ENCODE assay signal across 8 mouse cellular contexts in the genomic region with DNA sequence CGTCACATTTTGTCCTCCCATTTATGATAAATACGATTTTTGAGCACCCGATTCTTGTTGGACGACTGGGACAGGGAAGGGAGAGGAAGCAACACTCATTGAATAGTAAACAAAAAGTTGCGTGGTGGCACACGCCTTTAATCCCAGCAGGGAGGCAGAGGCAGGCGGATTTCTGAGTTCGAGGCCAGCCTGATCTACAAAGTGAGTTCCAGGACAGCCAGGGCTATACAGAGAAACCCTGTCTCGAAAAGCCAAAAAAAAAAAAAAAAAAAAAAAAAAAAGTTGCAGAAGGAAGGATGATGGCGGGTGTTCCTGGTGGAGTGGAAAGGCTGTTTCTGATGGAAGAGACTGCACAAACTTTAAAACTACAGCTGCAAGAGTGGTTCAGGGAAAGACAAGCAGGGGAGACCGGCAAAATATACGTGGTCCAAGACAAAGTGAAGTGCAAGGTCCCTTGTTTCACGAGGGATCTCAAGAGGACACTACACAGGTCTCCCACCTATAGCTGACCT. TPM values are rescaled to one million over a fixed set of nuclear protein-coding genes. Genes with fewer than 3 reads are reported as not detected.
DNase-seq lines count a peak whose midpoint lies in the region; ATAC-seq and TF ChIP-seq lines count a peak whose summit lies in the region.

No protein-coding gene starts in this region.

- H3K27me3 ChIP-seq in embryonic facial prominence, embryonic 13.5 days = no peaks in the 10 kb centered on the region; the same call in 1 of the 2 replicates
- H3K27me3 ChIP-seq in intestine, postnatal 0 days (replicated peaks; ENCODE audit: control insufficient read depth, insufficient read depth, low read length) = no peaks in the 10 kb centered on the region
- H3K27me3 ChIP-seq in neural tube, embryonic 12.5 days (replicated peaks) = no peaks in the 10 kb centered on the region

- H3K27ac ChIP-seq in layer of hippocampus, adult 2 months = peak overlapping the region; percentile 40
- H3K27ac ChIP-seq in embryonic facial prominence, embryonic 13.5 days = no peak overlapping the region
- H3K27ac ChIP-seq in intestine, postnatal 0 days (ENCODE audit: low read depth, low read length) = peak overlapping the region; percentile 60; the same call in 1 of the 2 replicates
- no peak overlapping the region for H3K27ac ChIP-seq in neural tube, embryonic 12.5 days

- no peak for TF ChIP-seq CTCF in layer of hippocampus, adult 2 months (conservative IDR thresholded peaks at IDR 0.05)
- TF ChIP-seq CTCF in intestine, postnatal 0 days (IDR thresholded peaks at IDR 0.05; ENCODE audit: low read depth) = no peak

- ATAC-seq in embryonic facial prominence, embryonic 13.5 days (ENCODE audit: insufficient number of reproducible peaks, insufficient read depth, low FRiP score, low TSS enrichment, low read depth) = no peak
- peak; percentile 3; the same call in 1 of the 2 replicates for ATAC-seq in intestine, postnatal 0 days
- peak; percentile 38; the same call in 1 of the 2 replicates for ATAC-seq in neural tube, embryonic 12.5 days (ENCODE audit: low FRiP score, low read depth)

- WGBS in embryonic facial prominence, embryonic 13.5 days = 31% methylated on average over 13 of the region's 13 CpGs
- 25% methylated on average over 12 of the region's 13 CpGs for WGBS in intestine, postnatal 0 days
- WGBS in neural tube, embryonic 12.5 days = 34% methylated on average over 13 of the region's 13 CpGs

- H3K4me2 ChIP-seq in embryonic facial prominence, embryonic 13.5 days = peak overlapping the region; percentile 92
- H3K4me2 ChIP-seq in intestine, postnatal 0 days (replicated peaks; ENCODE audit: low read depth) = peak overlapping the region; percentile 42
- peak overlapping the region; percentile 97 for H3K4me2 ChIP-seq in neural tube, embryonic 12.5 days (replicated peaks)

- peak overlapping the region; percentile 73 for H3K4me3 ChIP-seq in layer of hippocampus, adult 2 months
- H3K4me3 ChIP-seq in embryonic facial prominence, embryonic 13.5 days = peak overlapping the region; percentile 77
- H3K4me3 ChIP-seq in intestine, postnatal 0 days (ENCODE audit: low read depth, low read length) = peak overlapping the region; percentile 24; the same call in 1 of the 2 replicates
- 0 out of 2 replicates have a peak overlapping the region, but pooled peaks have one; percentile 68 for H3K4me3 ChIP-seq in neural tube, embryonic 12.5 days

- DNase-seq in layer of hippocampus, adult 2 months (ENCODE audit: low spot score in 2 of 2) = no peak
- DNase-seq in layer of hippocampus, postnatal 10 days (ENCODE audit: low spot score in 2 of 2) = no peak
- DNase-seq in layer of hippocampus, adult 9-11 months = no peak
- DNase-seq in layer of hippocampus, postnatal 25 days (ENCODE audit: extremely low spot score in 1 of 2, low spot score in 1 of 2) = no peak
- DNase-seq in gastrocnemius, postnatal 10 days = no peak

- peak overlapping the region; percentile 58 for H3K9ac ChIP-seq in embryonic facial prominence, embryonic 13.5 days
- no peak overlapping the region for H3K9ac ChIP-seq in intestine, postnatal 0 days (ENCODE audit: low read depth, low read length)
- no peak overlapping the region for H3K9ac ChIP-seq in neural tube, embryonic 12.5 days

- no peaks in the 10 kb centered on the region for H3K9me3 ChIP-seq in embryonic facial prominence, embryonic 13.5 days
- no peaks in the 10 kb centered on the region for H3K9me3 ChIP-seq in intestine, postnatal 0 days (ENCODE audit: control insufficient read depth)
- H3K9me3 ChIP-seq in neural tube, embryonic 12.5 days = no peaks in the 10 kb centered on the region

- H3K4me1 ChIP-seq in embryonic facial prominence, embryonic 13.5 days = peaks cover 14% of the 10 kb centered on the region
- H3K4me1 ChIP-seq in intestine, postnatal 0 days (replicated peaks; ENCODE audit: control insufficient read depth, insufficient read depth, low read length) = no peaks in the 10 kb centered on the region
- peaks cover 11% of the 10 kb centered on the region for H3K4me1 ChIP-seq in neural tube, embryonic 12.5 days

- H3K36me3 ChIP-seq in embryonic facial prominence, embryonic 13.5 days = peaks cover 5% of the 10 kb centered on the region
- H3K36me3 ChIP-seq in intestine, postnatal 0 days (ENCODE audit: control insufficient read depth, insufficient read depth) = peaks cover 3% of the 10 kb centered on the region; the same call in 1 of the 2 replicates
- peaks cover 8% of the 10 kb centered on the region for H3K36me3 ChIP-seq in neural tube, embryonic 12.5 days

RNA-seq across cellular contexts. Expression of a gene that starts 0.6 kb away (rescaled TPM):
- 10 to 100 TPM; 34.5 to 41.6 TPM for total RNA-seq in layer of hippocampus, adult 2 months (2021)
- total RNA-seq in layer of hippocampus, postnatal 10 days (2021) = 10 to 100 TPM; 53.4 to 59.6 TPM
- 89.4 and 94.8 TPM in 2 replicates for polyA plus RNA-seq in embryonic facial prominence, embryonic 13.5 days (2015; fragmentation: Nextera tagmentation; extraction: Ambion mirVana)
- 64.1 and 68.9 TPM in 2 replicates for polyA plus RNA-seq in intestine, postnatal 0 days (2015; fragmentation: Nextera tagmentation; extraction: Ambion mirVana)
- polyA plus RNA-seq in neural tube, embryonic 12.5 days (2016; fragmentation: Nextera tagmentation; extraction: Ambion mirVana) = 99.3 and 103 TPM in 2 replicates
- total RNA-seq in layer of hippocampus, postnatal 25 days (2021) = 10 to 100 TPM; 35.8 to 37.2 TPM
- total RNA-seq in gastrocnemius, postnatal 10 days (2021) = 10 to 100 TPM; 30.0 to 39.3 TPM

RNA-seq across cellular contexts. Expression of a gene that starts 11.0 kb away (rescaled TPM):
- total RNA-seq in layer of hippocampus, adult 2 months (2021) = not detected
- not detected for total RNA-seq in layer of hippocampus, postnatal 10 days (2021)
- 2.4 and 3.4 TPM in 2 replicates for polyA plus RNA-seq in embryonic facial prominence, embryonic 13.5 days (2015; fragmentation: Nextera tagmentation; extraction: Ambion mirVana)
- polyA plus RNA-seq in intestine, postnatal 0 days (2015; fragmentation: Nextera tagmentation; extraction: Ambion mirVana) = 138 and 141 TPM in 2 replicates
- polyA plus RNA-seq in neural tube, embryonic 12.5 days (2016; fragmentation: Nextera tagmentation; extraction: Ambion mirVana) = 0.05 and 0.61 TPM in 2 replicates
- not detected for total RNA-seq in layer of hippocampus, postnatal 25 days (2021)
- total RNA-seq in gastrocnemius, postnatal 10 days (2021) = not detected

RNA-seq across cellular contexts. Expression of a gene that starts 26.8 kb away (rescaled TPM):
- 10 to 100 TPM; 36.7 to 36.8 TPM for total RNA-seq in layer of hippocampus, adult 2 months (2021)
- total RNA-seq in layer of hippocampus, postnatal 10 days (2021) = 10 to 100 TPM; 28.0 to 28.8 TPM
- polyA plus RNA-seq in embryonic facial prominence, embryonic 13.5 days (2015; fragmentation: Nextera tagmentation; extraction: Ambion mirVana) = 19.9 and 27.9 TPM in 2 replicates
- 145 and 158 TPM in 2 replicates for polyA plus RNA-seq in intestine, postnatal 0 days (2015; fragmentation: Nextera tagmentation; extraction: Ambion mirVana)
- 18.3 and 18.9 TPM in 2 replicates for polyA plus RNA-seq in neural tube, embryonic 12.5 days (2016; fragmentation: Nextera tagmentation; extraction: Ambion mirVana)
- 10 to 100 TPM; 35.1 to 37.9 TPM for total RNA-seq in layer of hippocampus, postnatal 25 days (2021)
- 1 to 10 TPM; 8.4 to 9.4 TPM for total RNA-seq in gastrocnemius, postnatal 10 days (2021)

Comparison
In these comparisons a context has a peak if more than half of its experiments do, and no peak if none do; other contexts are left out.
1. H3K27ac ChIP-seq: peak in layer of hippocampus, adult 2 months (single experiment) and intestine, postnatal 0 days (single experiment); none in embryonic facial prominence, embryonic 13.5 days (single experiment) and neural tube, embryonic 12.5 days (single experiment).
2. H3K4me3 ChIP-seq: peak in every context shown above with its lines; median percentile 77 in embryonic facial prominence, embryonic 13.5 days; 73 in layer of hippocampus, adult 2 months; 68 in neural tube, embryonic 12.5 days; 24 in intestine, postnatal 0 days.
3. H3K4me2 ChIP-seq: peak in every context shown above with its lines; median percentile 97 in neural tube, embryonic 12.5 days; 92 in embryonic facial prominence, embryonic 13.5 days; 42 in intestine, postnatal 0 days.